Mouse (Mus musculus) fat pad, adult 2 months (tissue): ENCODE measurements around the gene Bsdc1.
"Not testable (repeated sequence)": the region's sequence is repeated elsewhere in the genome, so short reads cannot be mapped to it uniquely, and the experiment has no call there.

Experiments used
- DNase-seq: peaks from one replicate; pipeline ENCODE4 v3.0.0-alpha.2; 2011; ENCODE audit warnings: low read depth, low spot score; ENCODE audit errors: extremely low read depth

Bsdc1 gene

DNA sequence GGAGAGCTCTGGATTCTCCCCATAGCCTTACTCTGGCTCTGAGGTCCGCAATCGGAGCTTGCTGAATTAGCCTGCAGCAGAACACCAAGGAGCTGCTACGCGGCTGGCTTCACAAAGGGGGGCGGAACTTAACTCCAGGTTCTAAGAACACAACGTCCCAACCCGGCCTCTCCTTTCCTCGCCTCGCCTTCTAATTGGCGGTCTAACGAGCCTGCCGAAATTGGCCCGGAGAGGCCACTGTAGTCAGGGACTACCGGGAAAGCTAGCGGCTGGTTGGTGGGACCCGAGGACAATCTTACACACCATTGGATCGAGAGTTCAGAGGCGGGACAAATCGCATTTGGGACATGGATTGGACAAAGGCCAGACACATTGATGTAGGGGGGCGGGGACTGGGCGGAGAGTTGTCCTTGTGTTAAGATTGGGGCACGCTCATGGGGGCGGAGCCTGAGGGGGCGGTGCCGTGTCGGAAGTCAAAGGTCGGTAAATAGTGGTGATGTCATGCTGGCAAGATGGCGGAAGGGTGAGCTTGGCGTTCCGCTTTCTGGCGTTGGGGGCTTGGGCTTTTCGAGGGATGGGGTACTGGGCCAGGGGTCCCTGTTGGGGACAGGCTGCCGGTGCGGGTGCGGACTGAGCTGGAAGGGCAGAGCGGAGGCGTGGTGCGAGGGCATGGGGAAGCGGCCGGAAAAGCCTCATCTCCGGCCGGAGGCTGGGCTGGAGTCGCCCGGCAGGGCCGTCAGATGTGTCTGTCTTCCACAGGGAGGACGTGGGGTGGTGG lies at the start of gene Bsdc1:
Gene Bsdc1, plus strand, starts transcription at position 399 of the 778 bp plus-strand sequence.
- peak; percentile 99 for DNase-seq

DNA sequence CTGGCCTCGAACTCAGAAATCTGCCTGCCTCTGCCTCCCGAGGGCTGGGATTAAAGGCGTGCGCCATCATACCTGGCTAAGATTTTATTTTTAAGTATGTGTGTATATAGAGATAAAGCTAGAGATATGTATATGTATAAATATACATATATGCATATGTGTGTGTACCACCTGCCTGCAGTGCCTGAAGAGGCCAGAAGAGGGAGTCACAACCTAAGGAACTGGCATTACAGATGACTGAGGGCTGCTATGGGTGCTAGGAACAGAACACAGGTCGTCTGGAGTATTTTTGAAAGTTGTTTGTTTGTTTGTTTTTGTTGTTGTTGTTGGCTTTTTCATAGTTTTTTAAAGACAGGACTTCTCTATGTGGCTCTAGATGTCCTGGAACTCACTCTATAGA lies 45.5 kb upstream of the Bsdc1 start:
- DNase-seq: no peak

DNA sequence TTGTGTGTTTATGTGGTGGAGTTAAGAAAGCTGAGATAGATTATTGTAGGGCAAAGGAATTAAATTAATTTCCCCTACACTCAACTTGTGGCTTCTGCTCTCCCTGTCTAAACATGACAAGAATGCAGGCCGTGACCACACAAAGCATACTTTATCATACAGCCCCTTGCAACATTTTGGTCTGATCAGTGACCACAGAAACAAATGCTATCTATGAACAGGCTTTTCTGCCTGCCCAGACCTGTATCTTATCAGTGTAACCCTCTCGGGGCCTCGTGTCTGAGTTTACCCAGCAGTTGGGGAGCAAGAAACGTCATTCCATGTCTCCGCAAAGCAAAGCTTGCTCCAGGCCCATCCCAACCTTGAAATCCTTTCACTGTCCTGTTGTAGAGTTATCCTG lies 44.9 kb upstream of the Bsdc1 start:
- DNase-seq: no peak

DNA sequence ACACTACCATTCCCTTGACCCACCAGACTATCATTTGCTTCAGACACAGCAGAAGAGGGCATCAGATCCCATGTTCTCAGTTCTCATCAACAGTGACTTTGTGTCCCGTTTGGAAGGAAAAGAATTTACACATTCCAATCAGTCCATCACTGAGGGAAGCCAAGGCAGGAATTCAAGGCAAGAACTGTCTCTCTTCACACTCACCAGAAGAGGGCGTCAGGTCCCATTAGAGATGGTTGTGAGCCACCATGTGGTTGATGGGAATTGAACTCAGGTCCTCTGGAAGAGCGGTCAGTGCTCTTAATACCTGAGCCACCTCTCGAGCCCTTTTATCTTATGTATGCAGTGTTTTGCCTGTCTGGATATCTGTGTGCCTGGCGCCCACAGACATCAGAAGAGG lies 43.1 kb upstream of the Bsdc1 start:
- DNase-seq: no peak

DNA sequence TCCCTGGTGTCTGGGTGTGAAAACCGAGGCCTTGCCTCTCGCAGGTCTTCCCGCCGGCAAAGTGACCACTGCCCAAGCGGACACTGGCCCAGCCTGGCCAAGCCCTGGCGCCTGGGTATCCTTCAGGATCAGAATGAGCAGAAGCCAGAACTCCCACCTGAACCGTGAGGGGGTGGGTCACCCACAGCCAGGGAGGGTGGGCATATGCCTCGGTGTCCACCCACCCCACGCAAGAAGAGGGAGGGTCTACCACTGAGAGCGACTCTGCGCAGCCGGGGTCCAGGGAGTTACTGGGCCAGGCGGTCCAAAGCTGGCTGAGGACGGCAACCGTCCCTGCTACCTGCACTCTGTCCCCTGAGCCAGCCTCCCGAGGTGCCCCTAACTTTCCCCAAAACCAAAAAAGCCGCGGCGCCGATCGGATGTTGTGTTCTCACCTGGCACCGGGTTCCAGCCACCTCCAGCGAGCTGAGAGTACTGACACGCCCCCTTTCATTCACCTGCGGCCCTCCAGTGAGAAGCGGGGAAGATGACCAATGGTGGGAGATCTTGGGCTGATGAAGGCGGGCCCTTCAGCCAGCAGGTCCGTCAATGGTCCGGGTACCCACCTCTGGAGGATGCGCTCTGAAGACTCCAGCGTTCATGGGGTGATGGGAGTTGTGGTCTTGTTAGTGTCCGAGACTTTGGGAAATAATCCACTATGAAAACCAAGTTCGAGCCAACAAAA lies 20.9 kb upstream of the Bsdc1 start, which contains the start of gene Zbtb8b:
Gene Zbtb8b, minus strand, starts transcription at position 514 of the 724 bp plus-strand sequence.
- DNase-seq: no peak

DNA sequence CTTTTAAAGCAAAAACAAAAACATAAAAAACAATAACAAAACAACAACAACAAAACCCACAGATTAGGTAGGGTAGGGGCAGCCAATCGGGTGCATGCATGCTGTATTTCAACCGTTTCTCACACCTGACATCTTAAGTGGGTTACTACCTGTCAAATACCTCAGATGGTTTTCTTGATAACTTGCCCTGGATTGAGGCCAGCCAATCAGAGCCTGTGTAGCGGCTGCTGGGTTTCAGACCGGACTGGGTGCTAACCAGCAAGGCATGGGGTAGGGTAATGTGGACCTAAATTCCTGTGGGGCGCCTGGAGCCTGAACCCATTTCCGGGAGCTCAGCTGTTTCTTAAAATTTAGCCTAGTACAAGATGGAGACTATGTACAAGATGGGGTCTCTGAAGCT lies 20.2 kb upstream of the Bsdc1 start:
- no peak for DNase-seq

DNA sequence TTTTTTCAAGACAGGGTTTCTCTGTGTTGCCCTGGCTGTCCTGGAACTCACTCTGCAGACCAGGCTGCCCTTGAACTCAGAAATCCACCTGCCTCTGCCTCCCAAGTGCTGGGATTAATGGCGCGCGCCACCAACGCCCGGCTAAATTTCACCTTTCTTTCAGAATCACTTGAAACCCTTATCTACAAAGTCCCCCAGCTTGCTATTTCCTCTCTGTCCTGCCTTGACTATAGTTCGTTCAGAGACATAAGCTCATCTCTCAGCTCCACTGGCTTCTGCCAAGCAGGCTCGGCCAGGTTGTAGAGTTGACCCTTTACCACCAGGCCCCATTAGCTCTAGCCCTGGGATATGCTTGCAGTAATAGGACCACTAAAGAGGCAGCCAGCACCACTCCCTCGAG lies 14.0 kb upstream of the Bsdc1 start:
- no peak for DNase-seq

DNA sequence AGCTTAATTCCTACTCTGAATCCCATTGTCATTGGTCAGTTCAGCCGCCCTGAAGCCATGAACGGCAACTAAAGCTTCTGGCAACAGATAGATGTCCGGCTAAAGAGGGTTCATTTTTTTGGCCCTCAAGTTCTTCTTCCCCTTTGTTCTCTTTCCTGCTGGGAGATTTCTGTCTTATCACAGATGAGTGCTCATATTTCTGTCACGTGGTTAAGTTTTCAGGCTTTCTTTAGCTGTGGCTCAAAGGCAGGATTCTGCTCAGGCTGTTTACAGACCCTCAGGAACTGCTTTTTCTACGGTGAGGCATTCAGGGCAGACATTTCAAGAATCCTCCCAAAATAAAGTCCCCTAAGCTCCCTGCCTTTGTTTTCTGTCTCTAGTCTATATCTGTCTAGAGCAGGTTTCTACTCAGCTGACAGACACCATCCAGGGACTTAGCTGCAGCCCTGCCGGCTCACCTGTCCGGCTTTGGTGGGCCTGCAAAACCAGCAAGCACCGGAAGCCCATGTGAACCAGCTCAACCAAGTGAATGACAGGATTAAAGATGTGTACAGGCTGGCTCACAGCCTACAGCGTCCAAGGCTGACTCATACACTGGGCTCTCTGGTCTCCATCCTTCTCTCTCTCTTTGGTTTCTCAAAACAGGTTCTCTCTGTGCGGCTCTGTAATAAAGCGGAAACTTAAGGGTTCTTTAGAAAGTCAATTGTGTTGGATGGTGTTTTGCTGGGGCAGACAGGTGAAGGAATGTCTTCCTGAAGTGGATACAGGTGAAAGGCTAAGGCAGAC lies 13.4 kb upstream of the Bsdc1 start:
- DNase-seq: no peak

DNA sequence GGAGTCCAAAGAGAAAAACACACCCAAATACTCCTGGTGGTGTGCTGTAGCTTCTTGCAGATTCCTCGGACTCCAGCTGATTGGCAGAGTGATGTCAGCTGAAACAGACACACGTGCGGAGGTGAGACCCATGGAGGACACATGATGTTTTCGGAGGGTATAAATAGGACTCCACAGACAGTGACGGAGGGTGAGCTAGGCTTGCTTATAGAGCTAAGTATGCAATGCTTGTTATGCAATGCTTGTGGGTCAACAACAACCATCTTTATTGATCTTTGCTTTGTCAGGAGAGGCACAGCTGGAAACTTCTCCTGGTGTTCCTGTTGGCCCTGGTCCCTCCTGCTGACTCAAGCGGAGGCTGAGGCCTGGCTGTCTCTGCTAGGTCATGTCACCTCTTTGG lies 12.7 kb upstream of the Bsdc1 start:
- no peak for DNase-seq

DNA sequence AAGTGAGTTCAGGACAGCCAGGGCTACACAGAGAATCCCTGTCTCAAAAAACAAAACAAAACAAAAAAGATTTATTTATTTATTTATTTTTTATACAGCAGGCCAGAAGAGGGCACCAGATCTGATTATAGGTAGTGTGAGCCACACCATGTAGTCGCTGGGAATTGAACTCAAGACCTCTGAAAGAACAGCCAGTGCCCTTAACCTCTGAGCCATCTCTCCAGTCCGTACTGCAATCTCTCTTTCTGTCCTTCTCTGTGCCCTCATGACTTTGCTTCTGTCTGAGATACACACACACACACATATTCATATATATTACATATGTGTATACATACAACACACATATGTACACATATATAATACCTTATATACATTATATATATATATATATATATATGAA lies 10.5 kb upstream of the Bsdc1 start:
- DNase-seq: no peak

DNA sequence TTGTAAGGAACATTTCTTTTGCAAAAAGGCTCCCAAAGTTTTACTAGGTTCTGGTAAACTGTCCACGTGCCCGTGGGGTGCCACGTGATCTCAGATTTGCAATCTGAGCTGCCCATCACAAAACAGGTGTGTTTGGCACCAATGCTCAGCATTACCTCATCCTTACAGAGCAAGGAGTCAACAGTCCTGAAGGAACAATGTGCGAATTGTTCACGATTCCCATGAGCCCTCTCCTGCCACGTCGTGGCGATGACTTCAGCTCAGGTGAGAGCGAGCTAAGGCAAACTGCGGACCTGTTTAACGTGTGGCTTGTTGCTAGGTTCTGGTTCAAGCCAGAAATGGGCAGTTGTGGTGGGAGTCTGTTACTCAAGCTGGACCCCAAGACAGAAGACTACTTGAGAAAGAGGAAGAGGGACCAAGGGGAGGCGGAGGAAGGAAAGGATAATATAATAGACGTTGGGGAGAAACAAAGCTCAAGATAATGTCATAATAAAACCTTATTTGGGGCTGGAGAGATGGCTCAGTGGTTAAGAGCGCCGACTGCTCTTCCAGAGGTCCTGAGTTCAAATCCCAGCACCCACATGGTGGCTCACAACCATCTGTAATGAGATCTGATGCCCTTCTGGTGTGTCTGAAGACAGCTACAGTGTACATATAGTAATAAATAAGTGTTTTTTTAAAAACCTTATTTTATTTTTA lies 9.8 kb upstream of the Bsdc1 start:
- no peak for DNase-seq

DNA sequence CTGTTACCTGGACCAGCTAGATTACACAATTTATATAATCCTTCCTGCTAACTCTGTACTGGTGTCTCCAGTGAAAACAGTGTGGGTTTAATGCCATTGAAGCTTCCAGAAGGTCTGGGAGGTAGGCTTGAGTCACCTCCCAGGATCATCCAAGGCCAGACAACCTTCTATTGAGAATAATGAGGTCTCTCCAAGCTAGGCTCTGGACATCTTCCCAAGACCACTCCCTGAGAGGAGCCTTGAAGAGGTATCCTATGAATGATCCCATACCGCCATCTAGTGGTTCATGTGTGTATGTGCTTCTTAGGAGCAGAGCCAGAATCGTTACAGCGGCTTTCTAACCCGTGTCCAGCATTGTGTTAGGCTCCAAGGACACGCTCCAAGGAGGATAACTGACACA lies 6.1 kb upstream of the Bsdc1 start:
- no peak for DNase-seq

DNA sequence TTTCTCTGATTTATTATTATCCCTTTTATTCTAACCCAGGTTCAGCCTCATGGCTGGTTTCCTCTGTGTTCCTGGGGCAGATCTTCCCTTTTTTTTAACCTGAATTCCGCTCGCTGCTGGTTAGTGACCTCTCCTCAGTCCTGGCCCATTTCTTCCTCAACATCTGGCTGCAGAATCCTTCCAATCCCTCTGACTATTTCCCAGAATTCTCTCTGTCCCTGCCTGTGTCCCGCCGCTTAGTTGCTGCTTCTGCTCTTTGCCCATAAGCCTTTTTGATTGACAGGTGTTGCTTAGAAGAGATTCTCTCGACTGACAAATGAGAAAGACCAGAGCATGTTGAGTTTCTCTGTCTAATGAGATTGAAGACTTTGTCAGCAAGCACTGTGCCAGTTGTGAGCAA lies 5.3 kb upstream of the Bsdc1 start:
- no peak for DNase-seq

DNA sequence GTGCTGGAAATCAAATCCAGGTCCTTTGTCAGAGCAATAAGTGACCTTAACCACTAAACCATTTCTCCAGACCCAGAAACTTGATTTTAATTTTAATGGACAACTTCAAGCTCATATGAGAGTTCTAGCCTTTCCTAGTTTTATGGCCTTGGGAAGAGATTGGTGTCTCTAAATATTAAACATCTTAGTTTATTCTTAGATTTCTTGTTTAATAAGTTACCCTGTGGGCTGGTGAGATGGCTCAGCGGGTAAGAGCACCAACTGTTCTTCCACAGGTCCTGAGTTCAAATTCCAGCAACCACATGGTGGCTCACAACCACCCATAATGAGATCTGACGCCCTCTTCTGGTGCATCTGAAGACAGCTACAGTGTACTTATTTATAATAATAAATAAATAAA lies 4.1 kb upstream of the Bsdc1 start:
- not testable (repeated sequence) for DNase-seq

DNA sequence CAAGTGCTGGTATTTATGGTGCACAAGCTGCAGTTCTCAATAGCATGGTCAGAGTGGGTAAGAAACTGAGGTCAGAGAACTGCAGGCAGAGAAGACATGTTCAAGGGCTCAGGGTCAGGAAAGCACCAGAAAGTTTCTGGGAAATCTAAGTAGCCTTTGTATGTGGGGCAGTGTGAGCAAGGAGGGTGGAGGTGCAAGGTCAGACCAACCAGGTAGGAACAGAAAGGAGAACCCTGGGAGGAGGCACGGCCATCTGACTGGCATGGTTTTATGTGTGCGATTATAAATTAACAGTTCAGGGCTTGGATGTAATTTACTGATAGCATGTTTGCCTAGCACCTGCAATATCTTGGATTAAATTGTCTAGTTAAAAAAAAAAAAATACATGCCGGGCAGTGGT lies 1.7 kb upstream of the Bsdc1 start:
- no peak for DNase-seq

DNA sequence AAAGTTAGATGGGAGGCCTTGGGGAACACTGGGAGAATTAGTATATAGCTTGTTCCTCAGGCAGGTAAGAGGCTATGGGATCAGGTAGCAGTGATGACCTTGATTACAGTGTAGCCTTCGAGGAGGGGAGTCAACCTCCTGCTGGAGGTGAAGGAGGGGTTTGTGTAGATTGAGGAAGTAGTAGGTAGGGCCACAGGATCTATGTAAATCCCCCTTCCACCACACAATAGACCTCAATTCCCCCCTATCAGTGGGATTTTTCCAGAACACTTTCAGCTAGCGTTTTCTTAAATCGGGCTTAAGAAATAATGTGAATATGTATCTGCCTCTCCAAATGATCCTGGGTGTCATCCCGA lies 576 bp upstream of the Bsdc1 start:
- DNase-seq: no peak

DNA sequence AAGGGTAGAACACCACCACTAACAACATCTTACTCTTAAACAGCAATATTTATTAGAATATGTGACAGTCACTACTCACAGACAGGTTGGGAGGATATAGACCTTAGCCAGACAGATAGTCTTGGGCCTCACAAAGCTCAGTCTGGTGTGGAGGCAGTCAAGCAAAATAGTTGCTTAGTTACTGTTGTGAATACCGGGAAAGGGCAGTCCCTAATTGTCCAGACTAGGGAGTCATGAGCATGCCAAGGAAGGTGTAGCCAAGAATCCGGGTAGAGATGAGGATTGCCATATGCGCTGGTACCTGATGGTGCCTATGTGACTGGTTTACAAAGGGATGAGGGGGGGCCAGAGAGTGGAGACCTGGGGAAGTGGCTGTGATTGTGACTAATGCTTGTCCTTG lies 737 bp downstream of the Bsdc1 start:
- DNase-seq: no peak

DNA sequence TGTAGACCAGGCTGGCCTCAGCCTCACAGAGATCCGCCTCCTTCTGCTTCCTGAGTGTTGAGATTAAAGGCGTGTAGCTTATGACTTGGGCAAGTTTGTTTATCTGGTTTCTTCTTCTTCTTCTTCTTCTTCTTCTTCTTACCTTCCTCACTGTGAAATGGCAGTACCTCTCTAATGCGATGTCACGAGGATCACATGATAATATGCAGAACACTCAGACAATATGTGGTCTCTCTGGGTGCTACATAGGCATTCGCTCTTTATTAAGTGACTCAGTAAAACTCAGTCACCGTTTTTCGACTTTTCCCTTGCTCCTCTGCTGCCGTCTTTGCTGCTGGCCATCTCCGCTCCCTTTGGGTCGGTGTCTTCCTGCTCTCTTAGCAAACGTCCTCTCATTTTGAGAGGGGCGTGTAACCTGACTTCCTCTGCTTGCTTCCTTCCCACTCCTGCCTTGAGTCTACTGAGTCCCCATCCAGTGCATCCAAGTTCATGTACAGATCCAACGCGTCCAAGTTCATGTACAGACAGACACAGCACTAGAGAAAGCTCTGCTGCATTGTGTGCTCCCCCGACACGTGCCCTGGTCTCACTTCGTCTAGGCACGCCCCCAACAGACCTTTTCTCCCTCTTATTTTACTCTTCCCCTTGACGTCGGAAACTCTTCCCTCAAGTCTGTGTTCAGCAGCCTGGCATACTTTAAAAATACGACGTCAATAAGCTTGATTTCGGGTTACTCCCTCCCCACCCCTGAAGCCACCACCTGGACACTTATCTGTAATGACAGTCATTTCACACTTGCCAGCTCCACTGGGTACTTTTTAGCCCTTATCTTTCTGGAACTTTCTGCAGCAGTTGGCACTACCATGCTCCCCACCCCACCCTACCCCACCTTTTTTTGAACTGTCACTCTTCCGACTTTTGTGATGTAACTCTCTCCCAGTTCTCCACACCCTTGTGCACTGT lies 2.0 kb downstream of the Bsdc1 start:
- no peak for DNase-seq

DNA sequence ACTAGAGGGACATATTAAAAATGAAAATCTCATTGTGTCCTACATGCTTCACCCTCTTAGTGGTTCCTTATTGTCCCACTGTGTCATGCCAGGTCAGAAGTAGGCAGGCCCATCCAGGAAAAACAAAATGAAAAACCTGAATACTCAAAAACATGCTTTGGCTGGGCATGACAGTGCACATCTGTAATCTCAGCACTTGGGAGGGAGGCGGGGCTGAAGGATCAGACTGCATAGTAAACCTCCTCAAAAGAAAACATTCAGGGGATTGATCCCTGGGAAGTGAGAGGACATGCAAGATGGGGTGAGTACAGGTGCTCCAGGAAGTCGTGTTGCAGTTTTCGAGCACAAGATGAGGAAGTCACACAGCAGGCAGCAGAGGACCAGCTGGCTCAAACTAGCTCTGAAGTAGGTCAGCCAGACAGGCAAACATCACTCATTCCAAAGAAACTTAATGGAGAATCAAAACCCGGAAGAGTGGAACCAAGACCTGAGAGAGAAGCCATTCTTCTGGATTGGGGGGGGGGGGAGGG lies 3.0 kb downstream of the Bsdc1 start:
- no peak for DNase-seq

DNA sequence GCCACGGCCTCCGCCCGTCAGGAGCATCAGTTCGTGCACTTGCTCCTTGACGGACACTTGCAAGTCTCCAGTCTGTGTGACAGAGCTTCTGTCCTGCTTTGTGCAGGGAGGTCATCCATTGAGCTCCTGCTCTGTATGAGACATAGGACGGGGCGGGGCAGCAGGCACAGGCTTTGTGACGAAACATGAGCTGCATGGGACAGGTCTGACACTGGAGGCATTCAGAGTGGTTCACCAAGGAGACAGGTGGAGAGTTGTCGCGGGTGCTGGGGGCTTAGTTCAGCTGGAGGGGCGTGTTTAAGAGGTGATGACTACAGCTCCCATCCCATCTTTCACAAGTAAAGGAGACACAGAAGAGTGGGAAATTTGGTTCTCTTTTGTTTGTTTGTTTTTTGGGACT lies 14.7 kb downstream of the Bsdc1 start:
- DNase-seq: no peak
